Mouse (Mus musculus) fat pad, adult 2 months (tissue): Measurements from ENCODE around the gene Fads3.

Experiments
- DNase-seq: peaks from one replicate; pipeline ENCODE4 v3.0.0-alpha.2; 2011; ENCODE audit warnings: low read depth, low spot score; ENCODE audit errors: extremely low read depth

Fads3 gene

GRCm38 (mm10) chr19:10041388-10042148 is at the start of gene Fads3:
TSS of gene Fads3 (plus strand) at chr19:10041569.
- DNase-seq, result no peak

GRCm38 (mm10) chr19:9992011-9992958 is 49.1 kb upstream of the Fads3 start:
- DNase-seq, result no peak

GRCm38 (mm10) chr19:9993036-9993656 is 48.2 kb upstream of the Fads3 start:
- no peak for DNase-seq

GRCm38 (mm10) chr19:9997204-9998062 is 43.9 kb upstream of the Fads3 start:
- DNase-seq, result no peak

- no peak for DNase-seq
These were observed 43.3 kb upstream of the Fads3 start for GRCm38 (mm10) chr19:9998063-9998416.

- no peak for DNase-seq
These were observed 42.5 kb upstream of the Fads3 start for GRCm38 (mm10) chr19:9998736-9999486.

- no peak for DNase-seq
These were observed 41.0 kb upstream of the Fads3 start for GRCm38 (mm10) chr19:10000330-10000729.

- no peak for DNase-seq
These were observed 40.0 kb upstream of the Fads3 start, which contains the start of the genes Best1 and Rab3il1 for GRCm38 (mm10) chr19:10001206-10001969. TSS of gene Best1 (minus strand) at chr19:10001633. TSS of gene Rab3il1 (plus strand) at chr19:10001669.

GRCm38 (mm10) chr19:10003696-10004095 is 37.7 kb upstream of the Fads3 start:
- DNase-seq, result no peak

- DNase-seq, result no peak
These were observed 30.0 kb upstream of the Fads3 start for GRCm38 (mm10) chr19:10011408-10011807.

GRCm38 (mm10) chr19:10012827-10013278 is 28.5 kb upstream of the Fads3 start:
- no peak for DNase-seq

GRCm38 (mm10) chr19:10013348-10013747 is 28.0 kb upstream of the Fads3 start:
- DNase-seq, result no peak

- DNase-seq, result no peak
These were observed 27.5 kb upstream of the Fads3 start for GRCm38 (mm10) chr19:10013913-10014312.

- no peak for DNase-seq
These were observed 26.5 kb upstream of the Fads3 start for GRCm38 (mm10) chr19:10014824-10015223.

GRCm38 (mm10) chr19:10015442-10015841 is 25.9 kb upstream of the Fads3 start:
- no peak for DNase-seq

- no peak for DNase-seq
These were observed 25.2 kb upstream of the Fads3 start for GRCm38 (mm10) chr19:10016151-10016550.

- no peak for DNase-seq
These were observed 23.5 kb upstream of the Fads3 start for GRCm38 (mm10) chr19:10017637-10018526.

- no peak for DNase-seq
These were observed 22.9 kb upstream of the Fads3 start for GRCm38 (mm10) chr19:10018527-10018818.
